Mouse (Mus musculus) forebrain, embryonic 12.5 days (tissue): ENCODE results near the gene Insr. TPM values are rescaled to one million over a fixed set of nuclear protein-coding genes. Genes with fewer than 3 reads are reported as not detected.

Experiments
- ATAC-seq: fragments of 200-750 bp; cut with Nextera tagmentation; 2 replicates; pipeline ENCODE4 v1.8.0; 2017; ENCODE audit warnings: moderate TSS enrichment; ENCODE audit not compliant: low FRiP score
- H3K27ac ChIP-seq: fragments of 300-500 bp; sonication (generic); 2 replicates; pipeline ENCODE4 v1.5.1; 2016; ENCODE audit warnings: mild to moderate bottlenecking
- H3K27me3 ChIP-seq: fragments of 300-500 bp; sonication (generic); 2 replicates; pipeline ENCODE4 v1.6.1; 2016; ENCODE audit warnings: mild to moderate bottlenecking
- H3K36me3 ChIP-seq: fragments of 300-500 bp; sonication (generic); replicated peaks from 2 replicates; pipeline ENCODE4 v1.6.1; 2016; ENCODE audit warnings: mild to moderate bottlenecking
- H3K4me1 ChIP-seq: fragments of 300-500 bp; sonication (generic); 2 replicates; pipeline ENCODE4 v1.6.1; 2016
- H3K4me2 ChIP-seq: fragments of 300-500 bp; sonication (generic); 2 replicates; pipeline ENCODE4 v1.6.1; 2016; ENCODE audit warnings: mild to moderate bottlenecking, moderate library complexity
- H3K4me3 ChIP-seq: fragments of 300-500 bp; sonication (generic); replicated peaks from 2 replicates; pipeline ENCODE4 v1.5.1; 2016; ENCODE audit warnings: mild to moderate bottlenecking
- H3K9ac ChIP-seq: fragments of 300-500 bp; sonication (generic); 2 replicates; pipeline ENCODE4 v1.6.1; 2016; ENCODE audit warnings: mild to moderate bottlenecking
- H3K9me3 ChIP-seq: fragments of 300-500 bp; sonication (generic); 2 replicates; pipeline ENCODE4 v1.6.1; 2016
- WGBS: fragments of 180-500 bp; shearing (Covaris S2); methylation state at CpG from one replicate; pipeline ENCODE4 v1.1.7; 2016; 5-methylcytosine and 5-hydroxymethylcytosine counted together
- polyA plus RNA-seq: library from polyadenylated mRNA; unstranded; fragments of >200 nt; fragmentation: Nextera tagmentation; extraction: Ambion mirVana; gene quantifications from 2 replicates; pipeline ENCODE4 v1.2.1, GENCODE M21; 2016

Gene Insr
- polyA plus RNA-seq, 1 experiment from 2014 or later = 43.7 TPM

GRCm38 (mm10) chr8:3222636-3222965 lies 56.8 kb downstream of the Insr start:
- Histone ChIP-seq H3K4me1 (peaks cover 12% of the 10 kb centered on the region), H3K27ac (no peak overlapping the region), H3K9me3 (no peaks in the 10 kb centered on the region), H3K4me3 (no peak overlapping the region), H3K27me3 (no peaks in the 10 kb centered on the region), H3K36me3 (no peaks in the 10 kb centered on the region), H3K4me2 (no peak overlapping the region), H3K9ac (no peak overlapping the region)
- ATAC-seq = no peak

- ATAC-seq = no peak
- Histone ChIP-seq H3K36me3 (no peaks in the 10 kb centered on the region), H3K9ac (peak overlapping the region; percentile 69), H3K9me3 (no peaks in the 10 kb centered on the region), H3K27ac (peak overlapping the region; percentile 83), H3K4me3 (peak overlapping the region; percentile 53), H3K4me1 (peaks cover 12% of the 10 kb centered on the region), H3K27me3 (no peaks in the 10 kb centered on the region), H3K4me2 (peak overlapping the region; percentile 66)
- WGBS = 76% methylated on average over 6 of the region's 6 CpGs
Observed at GRCm38 (mm10) chr8:3221960-3222635, 57.3 kb downstream of the Insr start.

GRCm38 (mm10) chr8:3221047-3221959 lies 58.1 kb downstream of the Insr start:
- H3K9me3 ChIP-seq = no peaks in the 10 kb centered on the region

GRCm38 (mm10) chr8:3220502-3220901 lies 58.9 kb downstream of the Insr start:
- Histone ChIP-seq H3K27me3 (no peaks in the 10 kb centered on the region), H3K4me2 (peak overlapping the region; percentile 66), H3K27ac (peak overlapping the region; percentile 83), H3K4me3 (peak overlapping the region; percentile 53), H3K9ac (peak overlapping the region; percentile 51; the same call in 1 of the 2 replicates), H3K4me1 (peaks cover 12% of the 10 kb centered on the region), H3K9me3 (no peaks in the 10 kb centered on the region), H3K36me3 (no peaks in the 10 kb centered on the region)
- peak; percentile 59 for ATAC-seq
- 6% methylated on average over 9 of the region's 9 CpGs for WGBS

More at GRCm38 (mm10) chr8:3221047-3221959, 58.1 kb downstream of the Insr start:
- Histone ChIP-seq H3K4me1 (peaks cover 12% of the 10 kb centered on the region), H3K4me2 (peak overlapping the region; percentile 66), H3K9ac (peak overlapping the region; percentile 69), H3K27ac (peak overlapping the region; percentile 83), H3K27me3 (no peaks in the 10 kb centered on the region), H3K4me3 (peak overlapping the region; percentile 53), H3K36me3 (no peaks in the 10 kb centered on the region)
- WGBS = 1% methylated on average over 43 of the region's 43 CpGs
- ATAC-seq = peak; percentile 99

- Histone ChIP-seq H3K27me3 (no peaks in the 10 kb centered on the region), H3K4me3 (no peak overlapping the region), H3K4me2 (peak overlapping the region; percentile 66; the same call in 1 of the 2 replicates), H3K9me3 (no peaks in the 10 kb centered on the region), H3K36me3 (no peaks in the 10 kb centered on the region), H3K27ac (no peak overlapping the region), H3K4me1 (peaks cover 12% of the 10 kb centered on the region), H3K9ac (no peak overlapping the region; the same call in 1 of the 2 replicates)
- no peak for ATAC-seq
- 85% methylated on average over 12 of the region's 12 CpGs for WGBS
Observed at GRCm38 (mm10) chr8:3219921-3220411, 59.5 kb downstream of the Insr start.

- Histone ChIP-seq H3K27ac (no peak overlapping the region), H3K4me3 (no peak overlapping the region), H3K9ac (no peak overlapping the region), H3K4me1 (peaks cover 12% of the 10 kb centered on the region), H3K36me3 (no peaks in the 10 kb centered on the region), H3K9me3 (no peaks in the 10 kb centered on the region), H3K27me3 (no peaks in the 10 kb centered on the region), H3K4me2 (no peak overlapping the region)
- no peak for ATAC-seq
- WGBS = 81% methylated on average over 3 of the region's 3 CpGs
Observed at GRCm38 (mm10) chr8:3219266-3219665, 60.2 kb downstream of the Insr start.

- no peak overlapping the region for H3K9ac ChIP-seq
- peaks cover 8% of the 10 kb centered on the region for H3K4me1 ChIP-seq
- no peak for ATAC-seq
- no peak overlapping the region for H3K27ac ChIP-seq
- no peaks in the 10 kb centered on the region; the same call in 1 of the 2 replicates for H3K36me3 ChIP-seq
- H3K4me2 ChIP-seq = no peak overlapping the region
- H3K27me3 ChIP-seq = no peaks in the 10 kb centered on the region
- H3K9me3 ChIP-seq = no peaks in the 10 kb centered on the region
- WGBS = 79% methylated on average over 4 of the region's 4 CpGs
- H3K4me3 ChIP-seq = no peak overlapping the region
Observed at GRCm38 (mm10) chr8:3216541-3217092, 62.8 kb downstream of the Insr start.

GRCm38 (mm10) chr8:3215561-3215960 lies 63.9 kb downstream of the Insr start:
- ATAC-seq = no peak
- Histone ChIP-seq H3K27me3 (no peaks in the 10 kb centered on the region), H3K4me2 (no peak overlapping the region), H3K9me3 (no peaks in the 10 kb centered on the region), H3K27ac (no peak overlapping the region), H3K9ac (no peak overlapping the region), H3K4me3 (no peak overlapping the region), H3K36me3 (peaks cover 8% of the 10 kb centered on the region), H3K4me1 (peaks cover 6% of the 10 kb centered on the region; the same call in 1 of the 2 replicates)

- no peaks in the 10 kb centered on the region for H3K27me3 ChIP-seq
- H3K27ac ChIP-seq = no peak overlapping the region
- no peaks in the 10 kb centered on the region for H3K4me1 ChIP-seq
- H3K9ac ChIP-seq = no peak overlapping the region
- WGBS = 79% methylated on average over 1 of the region's 1 CpGs
- no peak overlapping the region for H3K4me3 ChIP-seq
- H3K36me3 ChIP-seq = peaks cover 14% of the 10 kb centered on the region
- no peak overlapping the region for H3K4me2 ChIP-seq
- no peak for ATAC-seq
- H3K9me3 ChIP-seq = no peaks in the 10 kb centered on the region
Observed at GRCm38 (mm10) chr8:3214601-3215000, 64.8 kb downstream of the Insr start.

- 86% methylated on average over 9 of the region's 9 CpGs for WGBS
- Histone ChIP-seq H3K9ac (no peak overlapping the region), H3K9me3 (no peaks in the 10 kb centered on the region), H3K4me3 (no peak overlapping the region), H3K4me1 (no peaks in the 10 kb centered on the region), H3K36me3 (peaks cover 14% of the 10 kb centered on the region), H3K4me2 (no peak overlapping the region), H3K27ac (no peak overlapping the region), H3K27me3 (no peaks in the 10 kb centered on the region)
- ATAC-seq = no peak
Observed at GRCm38 (mm10) chr8:3211456-3211855, 68.0 kb downstream of the Insr start.

- no peaks in the 10 kb centered on the region for H3K9me3 ChIP-seq
- H3K27me3 ChIP-seq = no peaks in the 10 kb centered on the region
- whole genome bisulfite sequencing = 98% methylated on average over 3 of the region's 3 CpGs
- no peak overlapping the region for H3K9ac ChIP-seq
- no peak overlapping the region for H3K4me2 ChIP-seq
- ATAC-seq = no peak
- peaks cover 14% of the 10 kb centered on the region for H3K36me3 ChIP-seq
- H3K4me3 ChIP-seq = no peak overlapping the region
- H3K27ac ChIP-seq = 0 out of 2 replicates have a peak overlapping the region, but pooled peaks have one; percentile 16
- H3K4me1 ChIP-seq = no peaks in the 10 kb centered on the region
Observed at GRCm38 (mm10) chr8:3209960-3210359, 69.5 kb downstream of the Insr start.

GRCm38 (mm10) chr8:3209268-3209667 lies 70.1 kb downstream of the Insr start:
- Histone ChIP-seq H3K4me3 (no peak overlapping the region), H3K4me2 (no peak overlapping the region), H3K9ac (no peak overlapping the region), H3K4me1 (no peaks in the 10 kb centered on the region), H3K9me3 (no peaks in the 10 kb centered on the region), H3K36me3 (peaks cover 19% of the 10 kb centered on the region), H3K27me3 (no peaks in the 10 kb centered on the region), H3K27ac (0 out of 2 replicates have a peak overlapping the region, but pooled peaks have one; percentile 16)
- no peak for ATAC-seq
- WGBS = 75% methylated on average over 3 of the region's 3 CpGs
